14 mouse cellular contexts compared by ENCODE assay signal in the genomic region with DNA sequence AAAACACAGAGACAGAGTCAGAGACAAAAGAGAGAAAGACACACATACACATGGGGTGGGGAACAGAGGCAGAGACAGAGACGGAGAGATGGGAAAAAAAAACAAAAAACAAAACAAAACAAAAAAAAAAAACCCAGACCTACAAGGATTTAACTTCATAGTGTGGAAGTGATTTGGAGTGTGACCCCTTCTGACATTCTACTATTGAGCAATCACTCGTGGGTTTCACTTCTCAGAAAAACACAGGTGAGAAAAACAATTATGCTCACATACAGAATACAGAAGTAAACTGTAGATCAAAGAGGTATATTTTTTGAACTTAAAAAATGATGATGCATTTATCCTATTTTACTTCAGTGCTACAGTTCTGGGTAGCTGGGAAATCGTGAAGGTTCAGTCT.
"Had no signal": no experiment of that assay in that cellular context is flagged by ENCODE, and none has a peak within 500 bp of the region (broad histone marks: within the 10 kb centered on the region; RNA-seq: fewer than 3 reads in every experiment).

No protein-coding gene starts in this region.

- H3K4me3 ChIP-seq: liver, embryonic 15.5 days; lung, embryonic 15.5 days; megakaryocyte, embryonic 14.5 days; midbrain, embryonic 12.5 days; neural tube, embryonic 12.5 days had no signal

- H3K27ac ChIP-seq: liver, embryonic 15.5 days; lung, embryonic 15.5 days; midbrain, embryonic 12.5 days; neural tube, embryonic 12.5 days had no signal

- H3K27me3 ChIP-seq: liver, embryonic 15.5 days; lung, embryonic 15.5 days; megakaryocyte, embryonic 14.5 days; midbrain, embryonic 12.5 days; neural tube, embryonic 12.5 days had no signal

- H3K4me1 ChIP-seq: liver, embryonic 15.5 days; lung, embryonic 15.5 days; megakaryocyte, embryonic 14.5 days; midbrain, embryonic 12.5 days; neural tube, embryonic 12.5 days had no signal

- DNase-seq: liver, postnatal 0 days; lung, adult 2 months; lung, postnatal 14 days; lung, postnatal 4 days; midbrain, embryonic 14.5 days; right cerebral cortex, postnatal 14 days; thymus, adult 18-20 months; thymus, postnatal 14 days; thymus, postnatal 36 days had no signal

- H3K36me3 ChIP-seq: liver, embryonic 15.5 days; lung, embryonic 15.5 days; midbrain, embryonic 12.5 days; neural tube, embryonic 12.5 days had no signal

- H3K4me2 ChIP-seq: liver, embryonic 15.5 days; lung, embryonic 15.5 days; midbrain, embryonic 12.5 days; neural tube, embryonic 12.5 days had no signal

- H3K9me3 ChIP-seq: liver, embryonic 15.5 days; lung, embryonic 15.5 days; megakaryocyte, embryonic 14.5 days; midbrain, embryonic 12.5 days; neural tube, embryonic 12.5 days had no signal
